In the genomic region with DNA sequence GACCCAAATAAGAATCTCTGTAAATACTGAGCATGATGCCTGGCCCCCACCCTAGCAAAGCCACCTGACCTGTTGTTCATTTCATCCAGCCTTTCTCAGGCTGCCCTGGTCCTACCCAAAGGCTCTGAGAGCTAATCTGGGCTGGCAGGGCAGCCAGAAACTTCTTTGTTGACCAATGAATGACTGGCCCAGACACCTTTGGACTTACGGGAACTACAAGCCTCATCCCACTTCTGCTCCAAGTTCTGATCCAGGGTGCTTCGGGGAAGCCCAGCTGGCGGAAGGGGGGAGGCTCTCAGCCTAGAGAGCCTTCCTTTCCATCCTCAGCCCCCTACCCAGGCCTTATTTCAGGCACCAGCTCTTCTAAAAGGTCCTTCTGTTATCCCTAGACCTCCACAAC, we compare ENCODE assay signal across 21 mouse cellular contexts. TPM values are rescaled to one million over a fixed set of nuclear protein-coding genes. Genes with fewer than 3 reads are reported as not detected.
A peak's percentile ranks its signal among the peaks of the same experiment; 100 is the strongest.
DNase-seq lines count a peak whose midpoint lies in the region; ATAC-seq and TF ChIP-seq lines count a peak whose summit lies in the region.
"Had no signal": no experiment of that assay in that cellular context is flagged by ENCODE, and none has a peak within 500 bp of the region (broad histone marks: within the 10 kb centered on the region; RNA-seq: fewer than 3 reads in every experiment).

No protein-coding gene starts in this region.

- no peak overlapping the region for H3K4me3 ChIP-seq in intestine, embryonic 16.5 days (ENCODE audit: low read length)
- no peak overlapping the region for H3K4me3 ChIP-seq in intestine, postnatal 0 days (ENCODE audit: low read depth, low read length)
- peak overlapping the region; percentile 67 for H3K4me3 ChIP-seq in liver, adult 2 months (ENCODE audit: insufficient read depth, low read depth, low read length)
- H3K4me3 ChIP-seq in liver, embryonic 13.5 days (replicated peaks): peak overlapping the region; percentile 56
- H3K4me3 ChIP-seq in stomach, embryonic 16.5 days (replicated peaks; ENCODE audit: low read length): no peak overlapping the region
- H3K4me3 ChIP-seq: embryonic facial prominence, embryonic 10.5 days; hindbrain, embryonic 12.5 days; midbrain, embryonic 13.5 days had no signal

- H3K4me1 ChIP-seq in intestine, embryonic 16.5 days (ENCODE audit: control insufficient read depth, insufficient read depth, low read length): peaks cover 9% of the 10 kb centered on the region
- no peaks in the 10 kb centered on the region for H3K4me1 ChIP-seq in intestine, postnatal 0 days (replicated peaks; ENCODE audit: control insufficient read depth, insufficient read depth, low read length)
- H3K4me1 ChIP-seq in liver, adult 2 months (ENCODE audit: control insufficient read depth, insufficient read depth, low read length): peaks cover 44% of the 10 kb centered on the region
- H3K4me1 ChIP-seq in liver, embryonic 13.5 days (replicated peaks): peaks cover 40% of the 10 kb centered on the region
- H3K4me1 ChIP-seq in stomach, embryonic 16.5 days (ENCODE audit: control insufficient read depth, insufficient read depth, low read length): no peaks in the 10 kb centered on the region

- WGBS in intestine, embryonic 16.5 days: 79% methylated on average over 3 of the region's 3 CpGs
- 73% methylated on average over 3 of the region's 3 CpGs for WGBS in intestine, postnatal 0 days
- 26% methylated on average over 3 of the region's 3 CpGs for WGBS in liver, adult 2 months
- WGBS in liver, embryonic 13.5 days (ENCODE audit: insufficient replicate concordance): 87% methylated on average over 3 of the region's 3 CpGs
- WGBS in stomach, embryonic 16.5 days: 82% methylated on average over 3 of the region's 3 CpGs

- TF ChIP-seq POLR2A in liver, adult 2 months (IDR thresholded peaks at IDR 0.05; ENCODE audit: extremely low read depth, insufficient read depth, low read length): peak; percentile 64

- no peaks in the 10 kb centered on the region for H3K27me3 ChIP-seq in intestine, embryonic 16.5 days (replicated peaks; ENCODE audit: control insufficient read depth, insufficient read depth, low read length)
- no peaks in the 10 kb centered on the region for H3K27me3 ChIP-seq in intestine, postnatal 0 days (replicated peaks; ENCODE audit: control insufficient read depth, insufficient read depth, low read length)
- no peaks in the 10 kb centered on the region for H3K27me3 ChIP-seq in liver, adult 2 months (ENCODE audit: control insufficient read depth, insufficient read depth, low read length)
- H3K27me3 ChIP-seq in liver, embryonic 13.5 days: no peaks in the 10 kb centered on the region
- H3K27me3 ChIP-seq in stomach, embryonic 16.5 days (ENCODE audit: control insufficient read depth, insufficient read depth, low read length): no peaks in the 10 kb centered on the region
- H3K27me3 ChIP-seq: hindbrain, embryonic 12.5 days; midbrain, embryonic 13.5 days had no signal

- TF ChIP-seq CTCF in intestine, postnatal 0 days (IDR thresholded peaks at IDR 0.05; ENCODE audit: low read depth): no peak
- TF ChIP-seq CTCF in liver, adult 2 months (IDR thresholded peaks at IDR 0.05; ENCODE audit: low read depth, low read length): no peak

- ATAC-seq in intestine, embryonic 16.5 days: 0 out of 2 replicates have a peak, but pooled peaks have one; percentile 25
- ATAC-seq in intestine, postnatal 0 days: no peak
- ATAC-seq in liver, embryonic 13.5 days (ENCODE audit: low read depth): no peak
- no peak for ATAC-seq in stomach, embryonic 16.5 days (ENCODE audit: insufficient read depth, low FRiP score)
- ATAC-seq: CD4-positive, CD25-positive, alpha-beta regulatory T cell, adult 4 months; forebrain, postnatal 0 days; midbrain, embryonic 13.5 days had no signal

- H3K4me2 ChIP-seq in intestine, embryonic 16.5 days (ENCODE audit: low read depth, low read length): peak overlapping the region; percentile 29; the same call in 1 of the 2 replicates
- no peak overlapping the region for H3K4me2 ChIP-seq in intestine, postnatal 0 days (replicated peaks; ENCODE audit: low read depth)
- peak overlapping the region; percentile 54 for H3K4me2 ChIP-seq in liver, embryonic 13.5 days
- peak overlapping the region; percentile 7; the same call in 1 of the 2 replicates for H3K4me2 ChIP-seq in stomach, embryonic 16.5 days (ENCODE audit: low read depth, low read length)
- H3K4me2 ChIP-seq: hindbrain, embryonic 12.5 days; midbrain, embryonic 13.5 days had no signal

- DNase-seq in liver, adult 2 months (ENCODE audit: extremely low read depth, low read depth, low spot score): peak; percentile 95
- DNase-seq in liver: no peak
- DNase-seq in liver, embryonic 13.5 days: no peak
- no peak for DNase-seq in adrenal gland, postnatal 25 days
- DNase-seq in spleen, postnatal 10 days (ENCODE audit: low spot score in 2 of 2): no peak
- DNase-seq: adrenal gland, postnatal 14 days; forebrain, postnatal 0 days; lung, adult 2 months; lung, postnatal 14 days; thymus, postnatal 4 days had no signal

- peak overlapping the region; percentile 34 for H3K9ac ChIP-seq in intestine, embryonic 16.5 days (ENCODE audit: low read depth, low read length)
- no peak overlapping the region for H3K9ac ChIP-seq in intestine, postnatal 0 days (ENCODE audit: low read depth, low read length)
- peak overlapping the region; percentile 87 for H3K9ac ChIP-seq in liver, adult 2 months (ENCODE audit: low read depth, low read length)
- H3K9ac ChIP-seq in liver, embryonic 13.5 days: peak overlapping the region; percentile 55
- no peak overlapping the region for H3K9ac ChIP-seq in stomach, embryonic 16.5 days (ENCODE audit: low read length)
- H3K9ac ChIP-seq: forebrain, postnatal 0 days; hindbrain, embryonic 12.5 days; midbrain, embryonic 13.5 days had no signal

- H3K9me3 ChIP-seq in intestine, embryonic 16.5 days (ENCODE audit: control insufficient read depth, low read length): no peaks in the 10 kb centered on the region
- H3K9me3 ChIP-seq in intestine, postnatal 0 days (ENCODE audit: control insufficient read depth): no peaks in the 10 kb centered on the region
- H3K9me3 ChIP-seq in liver, embryonic 13.5 days (replicated peaks): peaks cover 10% of the 10 kb centered on the region
- no peaks in the 10 kb centered on the region for H3K9me3 ChIP-seq in stomach, embryonic 16.5 days (replicated peaks; ENCODE audit: control insufficient read depth, low read length)
- H3K9me3 ChIP-seq: midbrain, embryonic 13.5 days had no signal

- peaks cover 6% of the 10 kb centered on the region; the same call in 1 of the 2 replicates for H3K79me2 ChIP-seq in liver, adult 2 months (ENCODE audit: control insufficient read depth, insufficient read depth, low read length)

- no peak overlapping the region for H3K27ac ChIP-seq in intestine, embryonic 16.5 days (ENCODE audit: low read length)
- no peak overlapping the region for H3K27ac ChIP-seq in intestine, postnatal 0 days (ENCODE audit: low read depth, low read length)
- H3K27ac ChIP-seq in liver, adult 2 months (replicated peaks; ENCODE audit: insufficient read depth, low read depth, low read length): peak overlapping the region; percentile 99
- peak overlapping the region; percentile 67 for H3K27ac ChIP-seq in liver, embryonic 13.5 days
- peak overlapping the region; percentile 60 for H3K27ac ChIP-seq in stomach, embryonic 16.5 days (ENCODE audit: low read length)
- H3K27ac ChIP-seq: embryonic facial prominence, embryonic 10.5 days; hindbrain, embryonic 12.5 days; midbrain, embryonic 13.5 days had no signal

- H3K36me3 ChIP-seq in intestine, embryonic 16.5 days (ENCODE audit: control insufficient read depth, insufficient read depth, low read length): no peaks in the 10 kb centered on the region; the same call in 1 of the 2 replicates
- peaks cover 24% of the 10 kb centered on the region for H3K36me3 ChIP-seq in intestine, postnatal 0 days (ENCODE audit: control insufficient read depth, insufficient read depth)
- H3K36me3 ChIP-seq in liver, adult 2 months (ENCODE audit: control insufficient read depth, insufficient read depth, low read length): peaks cover 32% of the 10 kb centered on the region
- H3K36me3 ChIP-seq in liver, embryonic 13.5 days: peaks cover 73% of the 10 kb centered on the region
- H3K36me3 ChIP-seq in stomach, embryonic 16.5 days (ENCODE audit: control insufficient read depth, insufficient read depth, low read length): no peaks in the 10 kb centered on the region; the same call in 1 of the 2 replicates

RNA-seq across cellular contexts. Expression of a gene that starts 0.6 kb away (rescaled TPM):
- 23.2 and 32.8 TPM in 2 replicates for polyA plus RNA-seq in intestine, embryonic 16.5 days (2015; fragmentation: Nextera tagmentation; extraction: Ambion mirVana)
- polyA plus RNA-seq in intestine, postnatal 0 days (2015; fragmentation: Nextera tagmentation; extraction: Ambion mirVana): 2.7 and 4.0 TPM in 2 replicates
- 687 and 824 TPM in 2 replicates for total RNA-seq in liver, adult 2 months (2014; rRNA removed)
- polyA plus RNA-seq in liver, adult 2 months (2012; rRNA removed): 1,567 and 1,654 TPM in 2 replicates
- 372 and 430 TPM in 2 replicates for polyA plus RNA-seq in liver, embryonic 13.5 days (2015; fragmentation: Nextera tagmentation; extraction: Ambion mirVana)
- 65.3 and 68.3 TPM in 2 replicates for polyA plus RNA-seq in stomach, embryonic 16.5 days (2015; fragmentation: Nextera tagmentation; extraction: Ambion mirVana)
- total RNA-seq in adrenal gland, postnatal 25 days (2021): 7.7 TPM in 1 of 2 replicates, not detected in the other
- total RNA-seq: heart, adult 8-10 months; heart, postnatal 25 days had no signal
- polyA plus RNA-seq: embryonic facial prominence, embryonic 10.5 days; forebrain, embryonic 11.5 days; forebrain, postnatal 0 days; heart, embryonic 14.5 days; hindbrain, embryonic 12.5 days had no signal

RNA-seq across cellular contexts. Expression of a gene that starts 15.7 kb away (rescaled TPM):
- 6.9 and 9.8 TPM in 2 replicates for polyA plus RNA-seq in intestine, embryonic 16.5 days (2015; fragmentation: Nextera tagmentation; extraction: Ambion mirVana)
- 8.8 and 9.9 TPM in 2 replicates for polyA plus RNA-seq in intestine, postnatal 0 days (2015; fragmentation: Nextera tagmentation; extraction: Ambion mirVana)
- 14.4 and 30.4 TPM in 2 replicates for total RNA-seq in liver, adult 2 months (2014; rRNA removed)
- polyA plus RNA-seq in liver, adult 2 months (2012; rRNA removed): 20.3 and 21.5 TPM in 2 replicates
- polyA plus RNA-seq in liver, embryonic 13.5 days (2015; fragmentation: Nextera tagmentation; extraction: Ambion mirVana): 18.5 and 21.3 TPM in 2 replicates
- 6.8 and 7.0 TPM in 2 replicates for polyA plus RNA-seq in stomach, embryonic 16.5 days (2015; fragmentation: Nextera tagmentation; extraction: Ambion mirVana)
- 21.9 and 23.5 TPM in 2 replicates for total RNA-seq in adrenal gland, postnatal 25 days (2021)

RNA-seq across cellular contexts. Expression of a gene that starts 16.3 kb away (rescaled TPM):
- 32.4 and 38.7 TPM in 2 replicates for polyA plus RNA-seq in intestine, embryonic 16.5 days (2015; fragmentation: Nextera tagmentation; extraction: Ambion mirVana)
- 20.7 and 21.4 TPM in 2 replicates for polyA plus RNA-seq in intestine, postnatal 0 days (2015; fragmentation: Nextera tagmentation; extraction: Ambion mirVana)
- 810 and 1,243 TPM in 2 replicates for total RNA-seq in liver, adult 2 months (2014; rRNA removed)
- 891 and 972 TPM in 2 replicates for polyA plus RNA-seq in liver, adult 2 months (2012; rRNA removed)
- polyA plus RNA-seq in liver, embryonic 13.5 days (2015; fragmentation: Nextera tagmentation; extraction: Ambion mirVana): 179 and 181 TPM in 2 replicates
- polyA plus RNA-seq in stomach, embryonic 16.5 days (2015; fragmentation: Nextera tagmentation; extraction: Ambion mirVana): 60.2 and 72.8 TPM in 2 replicates
- total RNA-seq in adrenal gland, postnatal 25 days (2021): 12.4 and 23.9 TPM in 2 replicates

RNA-seq across cellular contexts. Expression of a gene that starts 22.7 kb away (rescaled TPM):
- polyA plus RNA-seq in intestine, embryonic 16.5 days (2015; fragmentation: Nextera tagmentation; extraction: Ambion mirVana): 17.2 and 19.6 TPM in 2 replicates
- 52.7 and 53.9 TPM in 2 replicates for polyA plus RNA-seq in intestine, postnatal 0 days (2015; fragmentation: Nextera tagmentation; extraction: Ambion mirVana)
- total RNA-seq in liver, adult 2 months (2014; rRNA removed): 121 and 238 TPM in 2 replicates
- polyA plus RNA-seq in liver, adult 2 months (2012; rRNA removed): 237 and 265 TPM in 2 replicates
- polyA plus RNA-seq in liver, embryonic 13.5 days (2015; fragmentation: Nextera tagmentation; extraction: Ambion mirVana): 18.7 and 18.8 TPM in 2 replicates
- polyA plus RNA-seq in stomach, embryonic 16.5 days (2015; fragmentation: Nextera tagmentation; extraction: Ambion mirVana): 22.7 and 22.9 TPM in 2 replicates
- 16.2 and 16.8 TPM in 2 replicates for total RNA-seq in adrenal gland, postnatal 25 days (2021)

RNA-seq across cellular contexts. Expression of a gene that starts 47.8 kb away (rescaled TPM):
- 34.8 and 36.3 TPM in 2 replicates for polyA plus RNA-seq in intestine, embryonic 16.5 days (2015; fragmentation: Nextera tagmentation; extraction: Ambion mirVana)
- polyA plus RNA-seq in intestine, postnatal 0 days (2015; fragmentation: Nextera tagmentation; extraction: Ambion mirVana): 15.4 and 15.5 TPM in 2 replicates
- total RNA-seq in liver, adult 2 months (2014; rRNA removed): 72.8 and 102 TPM in 2 replicates
- polyA plus RNA-seq in liver, adult 2 months (2012; rRNA removed): 59.4 and 63.3 TPM in 2 replicates
- 28.2 and 31.5 TPM in 2 replicates for polyA plus RNA-seq in liver, embryonic 13.5 days (2015; fragmentation: Nextera tagmentation; extraction: Ambion mirVana)
- polyA plus RNA-seq in stomach, embryonic 16.5 days (2015; fragmentation: Nextera tagmentation; extraction: Ambion mirVana): 42.4 and 43.8 TPM in 2 replicates
- 147 and 166 TPM in 2 replicates for total RNA-seq in adrenal gland, postnatal 25 days (2021)

Comparison
In these comparisons a context has a peak if more than half of its experiments do, and no peak if none do; other contexts are left out.
1. H3K9ac ChIP-seq: peak in intestine, embryonic 16.5 days (single experiment), liver, adult 2 months (single experiment) and liver, embryonic 13.5 days (single experiment); none in intestine, postnatal 0 days (single experiment) and stomach, embryonic 16.5 days (single experiment).
2. H3K27ac ChIP-seq: peak in liver, adult 2 months (single experiment), liver, embryonic 13.5 days (single experiment) and stomach, embryonic 16.5 days (single experiment); none in intestine, embryonic 16.5 days (single experiment) and intestine, postnatal 0 days (single experiment).
3. H3K4me3 ChIP-seq: peak in liver, adult 2 months (single experiment) and liver, embryonic 13.5 days (single experiment); none in intestine, embryonic 16.5 days (single experiment), intestine, postnatal 0 days (single experiment) and stomach, embryonic 16.5 days (single experiment).